Mouse (Mus musculus) G1E (cell line): ENCODE measurements around the gene 2700097O09Rik.

ENCODE experiments used
- CTCF ChIP-seq: IDR thresholded peaks from 2 replicates; pipeline ENCODE4 v1.5.1; 2012; ENCODE audit warnings: low read depth, low read length, inconsistent platforms, mixed read lengths
- GATA1 ChIP-seq: IDR thresholded peaks from 2 replicates; pipeline ENCODE4 v1.6.1; 2012; ENCODE audit warnings: borderline replicate concordance, low read length, inconsistent platforms, mixed read lengths
- GATA2 ChIP-seq: IDR thresholded peaks from 2 replicates; pipeline ENCODE4 v1.6.1; 2012; ENCODE audit warnings: low read depth, low read length, inconsistent platforms, borderline replicate concordance
- POLR2AphosphoS5 ChIP-seq: IDR thresholded peaks from 2 replicates; pipeline ENCODE4 v1.6.1; 2012; ENCODE audit warnings: low read depth, low read length, inconsistent platforms; ENCODE audit not compliant: insufficient replicate concordance
- TAL1 ChIP-seq: conservative IDR thresholded peaks from 2 replicates; pipeline ENCODE4 v1.6.1; 2012; ENCODE audit warnings: low read depth, low read length, inconsistent platforms, mixed read lengths

DNA sequence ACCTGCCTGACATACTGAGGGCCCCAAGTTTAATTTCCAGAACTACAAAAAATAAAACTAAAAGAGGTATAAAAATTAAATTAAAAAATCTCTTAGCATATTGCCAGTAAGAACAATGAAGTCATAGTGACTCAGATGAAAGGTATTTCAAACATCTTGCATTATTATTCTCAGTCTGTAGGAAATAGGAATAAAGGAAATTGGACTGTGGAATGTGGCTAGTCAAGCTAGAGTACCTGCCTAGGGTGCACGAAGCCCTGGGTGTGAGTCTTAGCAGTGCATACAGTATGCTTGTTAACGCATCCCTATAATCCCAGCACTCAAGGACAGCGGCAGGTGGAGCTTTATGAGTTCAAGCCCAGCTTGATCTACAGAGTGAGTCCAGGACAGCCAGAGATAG lies 83.9 kb downstream of the 2700097O09Rik start:
- TF ChIP-seq GATA1, result no peak
- no peak for TF ChIP-seq CTCF
- TF ChIP-seq GATA2, result no peak
- no peak for TF ChIP-seq TAL1
- TF ChIP-seq POLR2AphosphoS5, result no peak
